Mouse (Mus musculus): ENCODE measurements around the gene Upf1. TPM values are rescaled to one million over a fixed set of nuclear protein-coding genes. Genes with fewer than 3 reads are reported as not detected.

The Upf1 gene
- total RNA-seq, 2 experiments from 2014 or later = 66.0 to 70.0 TPM

DNA sequence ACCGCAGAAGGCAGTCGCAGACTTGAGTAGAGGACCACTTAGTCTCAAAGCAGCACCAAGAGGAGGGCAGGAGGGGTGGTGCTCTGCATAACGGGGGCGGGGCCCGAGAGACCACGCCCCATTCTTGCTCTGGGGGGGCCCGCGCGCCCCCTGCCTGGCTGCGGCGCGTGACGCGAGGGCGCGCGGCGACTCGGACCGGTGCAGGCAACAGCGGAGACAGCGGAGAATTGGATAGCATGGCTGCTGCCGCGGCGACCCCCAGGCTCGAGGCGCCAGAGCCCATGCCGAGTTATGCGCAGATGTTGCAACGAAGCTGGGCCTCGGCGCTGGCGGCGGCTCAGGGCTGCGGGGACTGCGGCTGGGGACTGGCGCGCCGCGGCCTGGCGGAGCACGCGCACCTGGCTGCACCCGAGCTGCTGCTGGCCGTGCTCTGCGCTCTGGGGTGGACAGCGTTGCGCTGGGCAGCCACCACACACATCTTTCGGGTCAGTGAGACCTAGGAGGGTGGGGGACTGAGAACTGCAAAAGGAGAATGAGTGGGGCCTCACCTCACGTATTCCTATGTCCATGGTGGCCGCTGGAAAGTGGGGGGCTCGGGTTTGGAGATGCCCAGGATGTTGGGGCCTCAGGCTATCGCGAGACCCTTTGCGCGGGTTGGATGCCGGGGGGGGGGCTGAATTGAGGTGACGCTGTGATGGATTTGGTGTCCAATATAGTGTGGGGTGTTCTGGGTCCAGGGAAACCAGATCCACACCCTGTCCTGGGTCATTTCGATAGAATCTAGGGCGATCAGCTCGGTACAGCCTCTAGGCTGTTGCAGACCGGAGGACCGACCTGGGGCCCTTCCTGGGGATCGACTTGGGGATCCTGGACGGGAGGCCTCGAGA is 37.2 kb downstream of the Upf1 start, which contains the start of gene Cers1:
Cers1 (plus strand) TSS at position 152 of the 887 bp plus-strand sequence.
- peak; percentile 84 to 86 for DNase-seq (ENCODE audit: extremely low spot score in 1 of 2, low spot score in 2 of 2)
- TF ChIP-seq CTCF (IDR thresholded peaks at IDR 0.05) = no peak
- H3K4me3 ChIP-seq = peak within 1 kb of the TSS; percentile 93
- peak within 1 kb of the TSS; percentile 97 for H3K27ac ChIP-seq
- intact Hi-C loops (cut with DNase I) = no loop called here

GRCm38 (mm10) chr8:70313399-70313798 is 39.7 kb downstream of the Upf1 start:
- Histone ChIP-seq H3K4me3 (no peak overlapping the region), H3K27ac (no peak overlapping the region)
- TF ChIP-seq CTCF (IDR thresholded peaks at IDR 0.05) = no peak
- intact Hi-C loops (cut with DNase I) = no loop called here
- DNase-seq (ENCODE audit: extremely low spot score in 1 of 2, low spot score in 2 of 2) = no peak

- TF ChIP-seq CTCF (IDR thresholded peaks at IDR 0.05) = peak; percentile 62
- intact Hi-C loops (cut with DNase I) = no loop called here
- Histone ChIP-seq H3K27ac (no peak overlapping the region), H3K4me3 (no peak overlapping the region)
- no peak for DNase-seq (ENCODE audit: extremely low spot score in 1 of 2, low spot score in 2 of 2)
These were observed 43.8 kb downstream of the Upf1 start for GRCm38 (mm10) chr8:70309311-70309710.

DNA sequence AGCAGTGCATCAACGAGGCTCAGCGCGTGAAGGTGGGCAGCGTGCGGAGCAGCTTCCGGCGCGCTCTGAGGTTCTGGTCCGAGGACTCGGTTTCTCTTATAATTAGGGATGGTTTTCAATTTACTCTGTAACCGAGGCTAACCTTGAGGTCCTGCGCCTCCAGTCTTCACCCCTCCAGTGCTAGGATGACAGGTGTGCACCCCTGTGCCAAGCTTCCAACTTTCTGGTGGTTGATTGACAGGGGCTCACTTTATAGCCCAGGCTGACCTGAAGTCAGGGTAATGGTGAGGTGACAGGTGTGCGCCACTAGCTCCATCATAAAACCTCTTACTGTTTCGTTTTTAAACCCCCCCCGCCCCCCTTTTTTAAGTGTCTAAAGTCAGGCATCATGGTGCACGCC is 50.2 kb downstream of the Upf1 start:
- no peak for DNase-seq (ENCODE audit: extremely low spot score in 1 of 2, low spot score in 2 of 2)
- intact Hi-C loops (cut with DNase I) = no loop called here
- H3K4me3 ChIP-seq = peak overlapping the region; percentile 76
- no peak for TF ChIP-seq CTCF (IDR thresholded peaks at IDR 0.05)
- H3K27ac ChIP-seq = peak overlapping the region; percentile 97

- H3K4me3 ChIP-seq = peak within 1 kb of the TSS; percentile 76
These were observed 50.7 kb downstream of the Upf1 start, which contains the start of the genes Ddx49 and Cope for GRCm38 (mm10) chr8:70302358-70302890. TSS of gene Ddx49 (minus strand) at chr8:70302489. TSS of gene Cope (plus strand) at chr8:70302518.

GRCm38 (mm10) chr8:70300881-70301280 is 52.2 kb downstream of the Upf1 start:
- no peak overlapping the region for H3K27ac ChIP-seq
- intact Hi-C loops (cut with DNase I) = no loop called here
- H3K4me3 ChIP-seq = no peak overlapping the region
- no peak for TF ChIP-seq CTCF (IDR thresholded peaks at IDR 0.05)
- no peak for DNase-seq (ENCODE audit: extremely low spot score in 1 of 2, low spot score in 2 of 2)

More at GRCm38 (mm10) chr8:70302358-70302890, 50.7 kb downstream of the Upf1 start, which contains the start of the genes Ddx49 and Cope:
- peak within 1 kb of the TSS; percentile 97 for H3K27ac ChIP-seq
- peak; percentile 93 to 94 for DNase-seq (ENCODE audit: extremely low spot score in 1 of 2, low spot score in 2 of 2)
- no peak for TF ChIP-seq CTCF (IDR thresholded peaks at IDR 0.05)
- intact Hi-C loops (cut with DNase I) = no loop called here

DNA sequence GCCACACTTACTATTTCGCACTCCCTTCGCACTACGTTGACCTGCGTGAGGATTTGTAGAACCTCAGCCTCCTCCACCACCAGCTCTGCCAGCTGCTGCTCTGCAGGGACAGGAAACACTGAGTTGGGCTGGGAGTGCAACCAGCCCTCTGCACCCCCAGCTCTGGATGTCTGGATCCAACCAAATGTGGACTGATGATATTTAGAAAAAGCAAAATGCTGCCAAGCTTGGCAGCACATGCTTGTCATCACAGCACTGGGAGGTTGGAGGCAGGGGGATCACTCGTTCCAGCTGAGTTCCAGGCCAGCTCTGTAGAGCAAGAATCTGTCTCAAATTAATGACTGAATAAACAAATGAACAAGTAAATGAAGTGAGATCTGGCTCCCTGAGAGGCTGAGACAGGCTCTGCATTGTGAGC is 59.1 kb downstream of the Upf1 start:
- no peak overlapping the region for H3K27ac ChIP-seq
- DNase-seq (ENCODE audit: extremely low spot score in 1 of 2, low spot score in 2 of 2) = no peak
- intact Hi-C loops (cut with DNase I) = no loop called here
- no peak overlapping the region for H3K4me3 ChIP-seq
- no peak for TF ChIP-seq CTCF (IDR thresholded peaks at IDR 0.05)

GRCm38 (mm10) chr8:70286737-70287136 is 66.3 kb downstream of the Upf1 start:
- DNase-seq (ENCODE audit: extremely low spot score in 1 of 2, low spot score in 2 of 2) = no peak
- TF ChIP-seq CTCF (IDR thresholded peaks at IDR 0.05) = peak; percentile 34
- Histone ChIP-seq H3K27ac (no peak overlapping the region), H3K4me3 (no peak overlapping the region)
- intact Hi-C loops (cut with DNase I) = no loop called here

- Histone ChIP-seq H3K4me3 (no peak overlapping the region), H3K27ac (no peak overlapping the region)
- no peak for TF ChIP-seq CTCF (IDR thresholded peaks at IDR 0.05)
- intact Hi-C loops (cut with DNase I) = no loop called here
- DNase-seq (ENCODE audit: extremely low spot score in 1 of 2, low spot score in 2 of 2) = no peak
These were observed 67.8 kb downstream of the Upf1 start for GRCm38 (mm10) chr8:70285304-70285703.

GRCm38 (mm10) chr8:70284421-70284820 is 68.7 kb downstream of the Upf1 start:
- intact Hi-C loops (cut with DNase I) = no loop called here
- DNase-seq (ENCODE audit: extremely low spot score in 1 of 2, low spot score in 2 of 2) = no peak
- Histone ChIP-seq H3K4me3 (no peak overlapping the region), H3K27ac (no peak overlapping the region)
- no peak for TF ChIP-seq CTCF (IDR thresholded peaks at IDR 0.05)

GRCm38 (mm10) chr8:70283136-70284077 is 69.7 kb downstream of the Upf1 start:
- DNase-seq (ENCODE audit: extremely low spot score in 1 of 2, low spot score in 2 of 2) = no peak
- Histone ChIP-seq H3K4me3 (peak overlapping the region; percentile 58), H3K27ac (peak overlapping the region; percentile 45)
- intact Hi-C loops (cut with DNase I) = no loop called here
- no peak for TF ChIP-seq CTCF (IDR thresholded peaks at IDR 0.05)
